Mouse (Mus musculus): Measurements from ENCODE around the gene Lhx1. TPM values are rescaled to one million over a fixed set of nuclear protein-coding genes. Genes with fewer than 3 reads are reported as not detected.

Lhx1 gene
- polyA plus RNA-seq, 1 experiment from 2014 or later = 0.15 TPM

DNA sequence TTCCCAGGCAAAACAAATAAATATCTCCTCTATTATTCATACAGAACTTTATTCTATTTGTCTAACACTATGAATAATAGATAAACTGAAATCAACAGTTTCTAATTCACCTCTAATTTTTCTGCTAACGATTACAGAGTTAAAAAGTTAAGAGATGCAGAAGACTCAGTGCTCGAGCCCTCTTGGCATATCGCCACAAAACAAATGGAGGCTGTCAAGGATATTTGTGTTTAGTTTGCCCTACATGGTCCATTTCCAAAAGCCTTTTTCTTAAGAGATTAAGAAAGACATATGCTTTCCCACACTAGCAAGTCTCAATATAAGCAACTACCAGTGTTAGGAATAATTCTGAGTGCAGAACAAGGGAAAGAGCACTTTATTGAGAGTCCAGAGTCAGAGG, 44.9 kb downstream of the Lhx1 start:
- H3K4me3 ChIP-seq (ENCODE audit: low read depth, low read length) = no peak overlapping the region
- no peak overlapping the region for H3K27ac ChIP-seq (ENCODE audit: low read depth)
- peaks cover 3% of the 10 kb centered on the region for H3K4me1 ChIP-seq (replicated peaks; ENCODE audit: control insufficient read depth, insufficient read depth, low read length)
- no peaks in the 10 kb centered on the region for H3K36me3 ChIP-seq (ENCODE audit: control insufficient read depth, insufficient read depth, low read length)
- WGBS = 49% methylated on average over 3 of the region's 3 CpGs
- ATAC-seq (replicated peaks; ENCODE audit: low FRiP score, low TSS enrichment, low read depth) = no peak
- H3K9me3 ChIP-seq (ENCODE audit: control insufficient read depth, low read length) = no peaks in the 10 kb centered on the region
- no peak overlapping the region for H3K9ac ChIP-seq (ENCODE audit: low read length)
- no peak for DNase-seq (ENCODE audit: low spot score)
- H3K27me3 ChIP-seq (replicated peaks; ENCODE audit: control insufficient read depth, insufficient read depth, low read length) = no peaks in the 10 kb centered on the region
- H3K4me2 ChIP-seq (ENCODE audit: low read length) = no peak overlapping the region

- Histone ChIP-seq H3K36me3 (ENCODE audit: control insufficient read depth, insufficient read depth, low read length) (peaks cover 6% of the 10 kb centered on the region; the same call in 1 of the 2 replicates), H3K9ac (ENCODE audit: low read length) (no peak overlapping the region), H3K4me3 (ENCODE audit: low read depth, low read length) (no peak overlapping the region), H3K27ac (ENCODE audit: low read depth) (no peak overlapping the region), H3K4me1 (replicated peaks; ENCODE audit: control insufficient read depth, insufficient read depth, low read length) (peaks cover 3% of the 10 kb centered on the region), H3K4me2 (ENCODE audit: low read length) (no peak overlapping the region), H3K27me3 (replicated peaks; ENCODE audit: control insufficient read depth, insufficient read depth, low read length) (no peaks in the 10 kb centered on the region), H3K9me3 (ENCODE audit: control insufficient read depth, low read length) (no peaks in the 10 kb centered on the region)
- 85% methylated on average over 2 of the region's 2 CpGs for WGBS
- ATAC-seq (replicated peaks; ENCODE audit: low FRiP score, low TSS enrichment, low read depth) = no peak
- no peak for DNase-seq (ENCODE audit: low spot score)
Measured at GRCm38 (mm10) chr11:84476641-84477040, 48.7 kb downstream of the Lhx1 start.

DNA sequence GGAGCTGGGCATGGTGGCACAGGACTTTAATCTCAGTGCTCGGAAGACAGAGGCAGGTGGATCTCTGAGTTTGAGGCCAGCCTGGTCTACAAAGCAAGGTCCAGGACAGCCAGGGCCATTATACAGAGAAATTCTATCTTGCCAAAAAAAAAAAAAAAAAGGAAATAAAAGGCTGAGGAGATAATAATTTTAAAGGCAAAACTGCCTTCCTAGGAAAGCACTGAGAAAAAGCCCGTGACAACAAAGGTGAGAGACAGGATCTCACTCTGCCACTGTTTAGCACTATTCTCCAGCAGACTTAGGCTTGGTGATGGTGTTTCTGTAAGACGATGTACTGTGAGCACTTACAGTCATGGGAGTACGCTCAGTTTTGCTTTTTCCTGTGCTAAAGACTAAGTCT, 49.3 kb downstream of the Lhx1 start:
- Histone ChIP-seq H3K9ac (ENCODE audit: low read length) (no peak overlapping the region), H3K36me3 (ENCODE audit: control insufficient read depth, insufficient read depth, low read length) (peaks cover 12% of the 10 kb centered on the region; the same call in 1 of the 2 replicates), H3K4me1 (replicated peaks; ENCODE audit: control insufficient read depth, insufficient read depth, low read length) (no peaks in the 10 kb centered on the region), H3K9me3 (ENCODE audit: control insufficient read depth, low read length) (no peaks in the 10 kb centered on the region), H3K27me3 (replicated peaks; ENCODE audit: control insufficient read depth, insufficient read depth, low read length) (no peaks in the 10 kb centered on the region), H3K4me2 (ENCODE audit: low read length) (no peak overlapping the region), H3K27ac (ENCODE audit: low read depth) (no peak overlapping the region), H3K4me3 (ENCODE audit: low read depth, low read length) (no peak overlapping the region)
- no peak for ATAC-seq (replicated peaks; ENCODE audit: low FRiP score, low TSS enrichment, low read depth)
- WGBS = 87% methylated on average over 4 of the region's 4 CpGs
- no peak for DNase-seq (ENCODE audit: low spot score)

DNA sequence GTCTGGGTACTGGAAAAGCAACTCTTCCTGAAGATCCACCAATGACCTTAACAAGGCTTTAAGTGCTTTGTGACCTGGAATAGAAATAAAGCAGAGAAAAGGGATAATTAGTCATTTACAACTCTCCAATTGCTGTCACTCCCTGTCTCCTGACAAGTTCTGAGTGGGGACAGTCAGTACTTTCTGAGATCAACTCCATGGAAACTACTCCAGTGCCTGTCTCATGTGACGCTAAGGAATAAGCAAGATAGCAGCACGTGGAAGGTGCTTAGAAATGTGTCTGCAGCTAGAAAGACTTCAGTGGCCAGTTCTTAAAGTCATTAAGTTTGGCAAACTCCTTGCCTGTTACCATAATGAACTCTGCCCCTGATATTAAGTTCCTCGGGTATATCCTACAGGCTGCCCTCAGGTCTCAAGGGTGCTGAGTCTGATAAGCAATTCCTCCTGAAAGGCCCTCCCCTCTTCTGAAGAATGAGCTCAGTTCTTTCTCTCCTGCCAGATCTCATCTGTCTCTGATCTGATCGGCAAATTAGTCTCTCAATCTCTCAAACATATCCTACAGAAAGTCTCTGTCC, 52.2 kb downstream of the Lhx1 start:
- WGBS = 74% methylated on average over 4 of the region's 4 CpGs
- DNase-seq (ENCODE audit: low spot score) (no peak), ATAC-seq (replicated peaks; ENCODE audit: low FRiP score, low TSS enrichment, low read depth) (no peak)
- H3K27me3 ChIP-seq (replicated peaks; ENCODE audit: control insufficient read depth, insufficient read depth, low read length) = no peaks in the 10 kb centered on the region
- H3K9me3 ChIP-seq (ENCODE audit: control insufficient read depth, low read length) = no peaks in the 10 kb centered on the region
- no peak overlapping the region for H3K9ac ChIP-seq (ENCODE audit: low read length)
- no peaks in the 10 kb centered on the region for H3K4me1 ChIP-seq (replicated peaks; ENCODE audit: control insufficient read depth, insufficient read depth, low read length)
- H3K36me3 ChIP-seq (ENCODE audit: control insufficient read depth, insufficient read depth, low read length) = peaks cover 26% of the 10 kb centered on the region
- no peak overlapping the region for H3K4me3 ChIP-seq (ENCODE audit: low read depth, low read length)
- H3K4me2 ChIP-seq (ENCODE audit: low read length) = no peak overlapping the region
- H3K27ac ChIP-seq (ENCODE audit: low read depth) = no peak overlapping the region

Other genes starting within 250 kb of the Lhx1 start
- 61.2 and 65.2 TPM in 2 replicates for gene Aatf, start 12.0 kb downstream of the Lhx1 start, polyA plus RNA-seq (2014; fragmentation: Nextera tagmentation; extraction: Ambion mirVana)